Mouse (Mus musculus): ENCODE data around the gene Cyp24a1.
"Not testable (repeated sequence)": the region's sequence is repeated elsewhere in the genome, so short reads cannot be mapped to it uniquely, and the experiment has no call there.

Cyp24a1 gene

GRCm38 (mm10) chr2:170496154-170496930, 603 bp downstream of the Cyp24a1 start, which contains the start of gene Pfdn4:
Pfdn4 (plus strand) TSS chr2:170496428.
- DNase-seq (ENCODE audit: extremely low read depth, low read depth) = no peak

- no peak for DNase-seq (ENCODE audit: extremely low read depth, low read depth)
These were observed 1.9 kb downstream of the Cyp24a1 start for GRCm38 (mm10) chr2:170494784-170495710.

- DNase-seq (ENCODE audit: extremely low read depth, low read depth) = no peak
These were observed 8.9 kb downstream of the Cyp24a1 start for GRCm38 (mm10) chr2:170487890-170488502.

- DNase-seq (ENCODE audit: extremely low read depth, low read depth) = no peak
These were observed 9.7 kb downstream of the Cyp24a1 start for GRCm38 (mm10) chr2:170487202-170487601.

GRCm38 (mm10) chr2:170483914-170484313, 13.0 kb downstream of the Cyp24a1 start:
- no peak for DNase-seq (ENCODE audit: extremely low read depth, low read depth)

- DNase-seq (ENCODE audit: extremely low read depth, low read depth) = no peak
These were observed 14.9 kb downstream of the Cyp24a1 start for GRCm38 (mm10) chr2:170482019-170482540.

GRCm38 (mm10) chr2:170476643-170477042, 20.3 kb downstream of the Cyp24a1 start:
- DNase-seq (ENCODE audit: extremely low read depth, low read depth) = no peak

GRCm38 (mm10) chr2:170476215-170476614, 20.7 kb downstream of the Cyp24a1 start:
- no peak for DNase-seq (ENCODE audit: extremely low read depth, low read depth)

GRCm38 (mm10) chr2:170475164-170475563, 21.8 kb downstream of the Cyp24a1 start:
- DNase-seq (ENCODE audit: extremely low read depth, low read depth) = no peak

- no peak for DNase-seq (ENCODE audit: extremely low read depth, low read depth)
These were observed 22.8 kb downstream of the Cyp24a1 start for GRCm38 (mm10) chr2:170474125-170474524.

GRCm38 (mm10) chr2:170470591-170470990, 26.4 kb downstream of the Cyp24a1 start:
- DNase-seq (ENCODE audit: extremely low read depth, low read depth) = no peak

GRCm38 (mm10) chr2:170469616-170470308, 27.2 kb downstream of the Cyp24a1 start:
- DNase-seq (ENCODE audit: extremely low read depth, low read depth) = no peak

GRCm38 (mm10) chr2:170468009-170468408, 28.9 kb downstream of the Cyp24a1 start:
- no peak for DNase-seq (ENCODE audit: extremely low read depth, low read depth)

GRCm38 (mm10) chr2:170464817-170465216, 32.1 kb downstream of the Cyp24a1 start:
- no peak for DNase-seq (ENCODE audit: extremely low read depth, low read depth)

- DNase-seq (ENCODE audit: extremely low read depth, low read depth) = no peak
These were observed 35.3 kb downstream of the Cyp24a1 start for GRCm38 (mm10) chr2:170461652-170462051.

GRCm38 (mm10) chr2:170459805-170460204, 37.1 kb downstream of the Cyp24a1 start:
- DNase-seq (ENCODE audit: extremely low read depth, low read depth) = no peak

- no peak for DNase-seq (ENCODE audit: extremely low read depth, low read depth)
These were observed 37.8 kb downstream of the Cyp24a1 start for GRCm38 (mm10) chr2:170459183-170459582.

- not testable (repeated sequence) for DNase-seq (ENCODE audit: extremely low read depth, low read depth)
These were observed 43.1 kb downstream of the Cyp24a1 start for GRCm38 (mm10) chr2:170453809-170454208.

GRCm38 (mm10) chr2:170450933-170451332, 46.0 kb downstream of the Cyp24a1 start:
- peak; percentile 4 for DNase-seq (ENCODE audit: extremely low read depth, low read depth)

- DNase-seq (ENCODE audit: extremely low read depth, low read depth) = no peak
These were observed 49.3 kb downstream of the Cyp24a1 start for GRCm38 (mm10) chr2:170447651-170448050.

All from MEL-GATA-1-ER (cell line).